Mouse (Mus musculus): ENCODE data around the gene Pomgnt1.

The Pomgnt1 gene

DNA sequence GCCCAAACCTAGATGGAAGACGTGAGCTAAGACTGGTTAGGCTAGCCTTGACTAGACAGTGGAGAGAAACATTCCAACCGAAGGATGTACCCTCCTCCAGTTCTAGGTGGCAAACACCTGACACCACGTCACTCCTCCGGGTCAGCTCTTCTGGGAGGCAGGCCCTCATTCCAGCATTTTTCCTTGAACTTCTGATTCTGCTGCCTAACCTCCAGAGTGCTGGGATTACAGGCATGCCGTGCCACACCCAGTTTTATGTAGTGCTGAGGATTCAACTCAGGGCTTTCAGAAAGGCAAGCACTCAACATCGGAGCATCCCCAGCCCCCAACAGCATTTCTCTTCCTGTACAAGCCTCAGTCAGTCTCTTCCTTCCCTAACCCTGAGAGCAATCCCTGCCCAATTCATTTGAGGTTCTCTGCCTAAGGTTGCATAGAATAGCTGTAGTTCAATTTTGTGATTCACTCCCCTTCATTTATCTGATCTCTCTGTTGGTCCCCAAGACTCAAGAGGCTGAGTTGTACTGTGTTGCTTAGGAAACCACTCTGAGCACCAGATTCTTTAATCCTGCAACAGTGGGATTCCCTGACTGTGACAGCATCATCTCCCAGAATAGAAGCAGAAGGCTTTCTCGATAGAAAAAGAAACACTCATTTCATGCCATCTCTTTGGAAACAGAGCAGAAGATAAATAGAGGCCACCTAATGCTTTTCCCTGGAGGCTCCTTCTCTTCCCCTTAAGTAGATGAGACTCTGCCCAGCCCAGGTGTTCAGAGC, 17.3 kb downstream of the Pomgnt1 start:
- DNase-seq, result no peak

DNA sequence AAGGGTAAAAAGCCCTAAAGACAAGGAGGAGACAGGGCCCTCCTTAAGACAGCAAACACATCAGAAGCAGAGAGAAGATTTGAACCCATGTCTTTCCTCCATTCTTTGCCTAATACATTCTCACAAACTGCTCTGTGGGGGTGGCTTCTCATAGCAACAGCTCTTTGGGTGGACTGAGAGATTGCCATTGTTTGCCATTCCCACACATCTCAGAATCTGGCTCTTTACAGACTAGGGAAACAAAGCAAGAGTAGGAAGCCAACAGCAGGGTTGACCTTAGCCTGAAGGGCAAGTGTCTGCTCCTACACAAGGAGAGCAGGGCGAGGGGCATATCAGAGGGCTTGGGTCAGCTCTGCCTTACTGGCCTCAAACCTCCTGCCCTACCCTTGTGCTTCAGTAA, 18.1 kb downstream of the Pomgnt1 start:
- DNase-seq, result no peak

GRCm38 (mm10) chr4:116142269-116142668, 18.6 kb downstream of the Pomgnt1 start:
- no peak for DNase-seq

GRCm38 (mm10) chr4:116143317-116143811, 19.7 kb downstream of the Pomgnt1 start:
- no peak for DNase-seq

DNA sequence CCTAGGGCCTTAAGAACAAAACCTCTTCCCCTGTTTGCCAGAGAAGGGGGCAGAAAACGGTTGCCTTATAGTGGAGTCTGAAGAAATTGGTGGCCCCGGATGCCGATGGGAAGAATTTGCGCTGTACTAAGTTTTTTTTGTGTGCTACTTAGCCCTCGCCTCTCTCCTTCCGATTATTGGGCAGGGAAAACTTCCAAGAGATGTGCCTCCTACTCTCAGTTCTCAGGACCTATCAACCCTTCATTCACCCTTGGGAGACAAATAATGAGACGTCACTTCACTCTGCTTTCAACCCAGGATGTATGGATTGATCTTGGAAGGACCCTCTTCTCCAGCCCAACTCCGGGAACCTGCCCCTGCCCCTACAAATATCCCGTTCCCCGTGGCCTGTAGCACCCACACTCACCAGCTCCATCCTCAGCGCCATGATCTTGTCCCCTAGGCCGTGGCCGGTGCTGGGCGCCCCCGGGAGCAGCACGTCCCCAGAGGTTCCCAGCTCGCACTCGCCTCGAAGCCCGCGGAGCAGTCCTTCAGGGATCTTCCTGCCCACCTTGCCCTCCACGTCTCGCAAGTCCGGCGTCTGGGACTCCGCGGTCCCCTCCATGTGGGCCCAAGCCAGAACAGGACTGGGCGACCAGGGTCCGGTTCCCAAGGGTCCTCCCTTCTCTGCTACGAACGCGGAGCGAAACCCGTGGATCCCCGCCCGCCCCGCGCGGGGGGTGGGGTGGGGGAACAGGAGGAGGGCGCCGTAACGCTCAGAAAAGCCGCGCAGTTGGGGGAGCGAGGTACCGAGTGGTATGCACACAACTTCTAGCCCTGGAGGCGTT, 20.5 kb downstream of the Pomgnt1 start:
- DNase-seq, result peak; percentile 79

GRCm38 (mm10) chr4:116149812-116150155, 26.1 kb downstream of the Pomgnt1 start:
- no peak for DNase-seq

DNA sequence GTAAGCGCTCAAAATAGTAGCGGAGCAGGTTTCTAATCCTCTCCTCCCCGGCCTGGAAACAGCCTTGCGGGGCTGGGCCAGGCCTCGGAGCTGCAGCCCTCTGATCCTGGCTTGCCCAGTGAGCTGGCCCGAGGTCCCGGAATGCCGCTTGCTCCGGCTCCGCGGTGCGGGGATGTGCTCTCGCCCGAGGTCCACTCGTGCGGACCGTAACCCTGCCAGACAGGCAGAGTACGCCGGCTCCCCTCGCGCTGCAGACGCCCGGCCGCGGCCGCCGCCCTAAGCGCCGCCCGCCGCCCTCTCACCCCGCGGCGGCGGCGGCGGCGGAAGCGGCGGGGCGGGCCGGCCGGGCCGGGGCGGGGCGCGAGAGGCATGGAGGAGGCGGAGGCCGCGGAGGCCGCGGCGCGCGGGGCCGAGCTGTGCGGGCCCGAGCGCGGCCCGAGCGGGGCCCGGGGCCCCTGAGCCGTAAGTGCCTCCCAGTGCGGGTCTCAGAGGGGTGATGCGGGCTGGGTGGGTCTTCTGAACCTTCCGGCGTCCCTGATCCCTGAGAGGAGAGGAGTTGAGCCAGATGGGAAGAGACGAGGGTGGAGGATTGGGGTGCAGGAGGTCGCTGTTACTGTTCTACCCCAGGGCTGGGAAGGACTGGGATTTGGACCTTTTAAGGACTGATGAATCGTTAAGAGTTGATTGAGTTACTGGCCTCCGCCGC, 26.7 kb downstream of the Pomgnt1 start:
- DNase-seq, result peak; percentile 66

DNA sequence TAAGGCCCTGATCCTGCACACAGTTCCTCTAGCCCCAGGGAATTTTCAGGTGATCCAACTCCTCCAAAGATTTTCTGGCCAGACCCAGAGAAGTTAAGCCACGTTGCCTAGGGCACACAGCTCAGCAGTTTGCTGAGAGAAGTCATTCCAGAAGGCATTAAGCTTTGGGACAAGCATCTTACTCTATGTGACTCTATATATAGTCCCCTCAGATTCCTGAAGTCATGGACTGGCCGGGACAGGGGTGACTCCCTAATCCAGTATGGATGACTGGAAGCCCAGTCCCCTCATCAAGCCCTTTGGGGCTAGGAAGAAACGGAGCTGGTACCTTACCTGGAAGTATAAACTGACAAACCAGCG, 27.2 kb downstream of the Pomgnt1 start:
- no peak for DNase-seq

DNA sequence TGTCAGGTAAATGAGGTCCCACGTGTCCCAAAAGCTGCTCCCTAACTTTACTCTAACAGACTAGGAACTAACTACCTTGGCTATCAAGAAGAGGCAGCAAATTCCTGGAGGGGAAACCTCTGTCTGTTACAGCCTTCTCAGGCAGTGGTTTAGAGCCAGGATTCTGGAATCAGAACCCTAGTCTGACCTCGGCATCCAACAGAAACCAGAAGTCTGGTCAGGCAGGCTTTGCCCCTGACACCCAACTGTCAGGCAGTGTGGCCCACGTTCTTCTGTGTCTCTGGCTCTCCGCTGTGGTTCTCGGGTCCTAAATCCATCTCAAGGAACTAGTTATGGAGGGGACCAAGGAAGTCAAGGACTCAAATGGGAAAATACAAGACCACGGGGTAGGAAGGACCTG, 27.6 kb downstream of the Pomgnt1 start, which contains the start of gene Lurap1:
TSS of gene Lurap1 (minus strand) at position 101 of the 400 bp plus-strand sequence.
- DNase-seq, result no peak

- no peak for DNase-seq
These were observed 29.1 kb downstream of the Pomgnt1 start for GRCm38 (mm10) chr4:116152702-116153101.

GRCm38 (mm10) chr4:116157882-116158281, 34.2 kb downstream of the Pomgnt1 start:
- no peak for DNase-seq

- DNase-seq, result no peak
These were observed 36.3 kb downstream of the Pomgnt1 start for GRCm38 (mm10) chr4:116159912-116160311.

DNA sequence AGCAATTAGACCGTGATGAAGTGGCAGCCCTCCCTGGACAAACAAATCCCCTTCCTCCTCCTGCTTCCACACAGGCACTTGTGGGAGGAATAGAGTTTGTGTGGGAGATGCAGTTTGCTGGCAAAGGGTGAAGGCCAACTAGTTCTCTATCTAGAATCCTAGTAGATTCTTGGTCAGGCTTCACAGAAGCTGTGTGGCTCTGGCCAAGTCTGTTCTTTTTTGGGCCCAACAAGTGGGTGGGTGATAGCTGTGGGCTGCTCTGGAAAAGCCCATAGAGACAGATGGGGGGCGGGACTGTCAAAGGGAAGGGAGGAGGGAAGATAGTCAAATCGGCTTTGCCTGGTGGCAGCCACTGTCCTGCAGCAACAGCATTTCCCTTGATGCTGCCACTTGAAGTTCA, 37.1 kb downstream of the Pomgnt1 start:
- peak; percentile 83 for DNase-seq

GRCm38 (mm10) chr4:116162142-116162541, 38.5 kb downstream of the Pomgnt1 start:
- no peak for DNase-seq

DNA sequence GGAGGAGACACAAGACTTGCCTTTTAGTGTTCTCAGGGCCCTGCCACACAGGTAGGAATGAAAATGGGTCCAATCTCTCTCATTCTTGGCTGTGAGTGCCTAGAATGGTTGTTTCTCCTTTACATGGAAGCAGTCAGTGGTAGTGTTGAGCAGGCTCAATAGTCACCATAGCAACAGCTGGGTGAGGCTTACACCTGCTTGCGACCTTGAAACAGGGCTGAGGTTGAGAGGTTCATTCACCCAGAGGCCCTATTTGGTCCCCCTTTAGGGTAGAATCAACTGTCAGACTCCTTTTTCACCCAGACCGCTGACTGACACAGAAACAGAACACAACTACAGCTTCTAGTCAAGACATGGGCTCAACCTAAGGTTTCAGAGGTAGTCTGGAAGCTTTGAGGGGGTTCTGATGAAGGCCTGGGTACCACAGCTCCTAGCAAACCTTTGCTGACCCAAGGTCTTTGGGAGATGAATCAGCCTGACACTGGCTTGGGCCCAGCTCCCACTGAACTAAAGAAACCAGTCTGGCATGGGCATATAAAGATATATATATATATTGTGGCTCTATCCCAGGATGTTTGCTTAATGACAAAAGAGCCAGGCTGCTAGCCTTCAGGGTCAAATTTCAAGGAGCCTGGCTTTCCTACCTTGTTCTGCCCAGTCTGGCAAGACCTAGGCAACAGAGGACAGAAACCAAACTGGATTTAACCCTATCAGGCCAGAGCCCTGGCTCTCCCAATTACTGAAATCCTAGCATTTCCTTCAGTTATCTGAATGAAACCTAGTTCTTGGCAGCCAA, 41.3 kb downstream of the Pomgnt1 start:
- DNase-seq, result no peak

DNA sequence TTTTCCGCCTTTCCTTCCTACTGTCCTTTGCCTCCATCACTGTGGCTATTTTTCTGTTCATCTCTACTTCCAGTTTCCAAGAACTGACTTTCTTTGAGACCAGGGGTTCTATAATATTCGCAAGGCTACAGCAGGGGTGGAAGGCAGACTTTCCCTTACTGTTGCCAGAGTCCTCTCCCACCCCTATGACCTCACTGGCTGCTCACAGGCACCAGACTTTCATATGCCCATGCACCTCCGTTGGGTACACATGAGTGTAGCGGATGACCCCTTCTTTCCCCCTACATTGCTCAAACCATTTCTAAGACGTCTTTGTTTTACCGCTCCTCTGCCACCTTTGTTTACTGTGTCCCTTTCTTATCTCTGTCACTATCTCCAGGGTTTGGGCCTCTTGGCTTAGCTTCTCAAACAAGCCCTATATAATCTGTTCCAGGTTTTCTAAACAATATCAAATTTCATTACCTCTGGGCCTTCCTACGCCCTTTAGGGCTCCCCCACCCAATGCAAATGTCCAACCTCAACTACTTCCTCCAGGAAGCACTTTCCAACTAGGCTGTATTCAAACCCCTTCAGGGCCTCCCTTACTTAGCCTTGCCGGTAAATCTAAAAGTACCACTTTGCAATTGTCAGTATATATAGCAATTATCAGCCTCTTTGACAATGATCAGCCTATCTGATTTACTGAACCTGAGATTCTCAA, 42.2 kb downstream of the Pomgnt1 start:
- DNase-seq, result no peak

GRCm38 (mm10) chr4:116167404-116167803, 43.8 kb downstream of the Pomgnt1 start, which contains the start of gene Tspan1:
Tspan1 (minus strand) TSS chr4:116167601.
- no peak for DNase-seq

- peak; percentile 63 for DNase-seq
These were observed 45.1 kb downstream of the Pomgnt1 start for GRCm38 (mm10) chr4:116168617-116169352.

DNA sequence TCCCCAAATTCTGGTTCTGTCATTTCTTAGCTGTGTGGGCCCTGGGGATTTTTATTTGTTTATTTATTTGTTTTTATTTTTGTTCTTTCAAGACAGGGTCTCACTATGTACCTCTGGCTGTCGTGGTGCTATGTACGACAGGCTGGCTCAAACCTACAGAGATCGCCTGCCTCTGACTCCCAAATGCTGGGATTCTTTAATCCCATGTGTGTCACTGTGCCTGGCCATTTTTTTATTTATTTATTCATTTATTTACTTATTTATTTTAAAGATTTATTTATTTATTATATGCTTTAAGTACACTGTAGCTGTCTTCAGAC, 45.7 kb downstream of the Pomgnt1 start:
- no peak for DNase-seq

DNA sequence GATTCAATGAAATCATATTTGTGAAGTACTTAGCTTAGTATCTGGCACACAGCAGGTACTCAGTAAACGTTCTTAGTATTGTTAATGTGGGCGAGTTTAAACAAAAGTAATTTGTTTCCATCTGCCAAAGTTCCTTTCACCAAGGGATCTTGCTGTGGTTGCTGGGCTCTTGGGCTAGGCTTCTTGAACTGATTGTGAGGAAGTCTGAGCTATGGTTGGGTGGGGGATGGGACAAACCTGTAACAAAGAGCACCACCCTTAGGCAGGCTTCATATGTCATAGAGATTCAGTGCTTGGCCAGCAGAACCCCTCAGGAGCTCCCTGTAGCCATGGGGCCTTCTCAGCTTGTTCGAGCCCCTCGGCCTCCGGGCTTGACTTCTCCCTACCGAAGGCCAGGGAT, 49.4 kb downstream of the Pomgnt1 start, which contains the start of the genes 1700042G07Rik and Gm49337:
TSS of gene 1700042G07Rik (plus strand) at position 301 of the 400 bp plus-strand sequence.
TSS of gene Gm49337 (plus strand) at position 313 of the 400 bp plus-strand sequence.
- no peak for DNase-seq

GRCm38 (mm10) chr4:116173752-116174151, 50.1 kb downstream of the Pomgnt1 start:
- DNase-seq, result no peak

Data from right cerebral cortex, postnatal 25 days (tissue).